In genomic region chr19:31750976-31751676, GRCm38 (mm10) we compare ENCODE assay signal across 11 mouse cellular contexts. TPM values are rescaled to one million over a fixed set of nuclear protein-coding genes. Genes with fewer than 3 reads are reported as not detected.
DNase-seq lines count a peak whose midpoint lies in the region; ATAC-seq and TF ChIP-seq lines count a peak whose summit lies in the region.
"Had no signal": no experiment of that assay in that cellular context is flagged by ENCODE, and none has a peak within 500 bp of the region (broad histone marks: within the 10 kb centered on the region; RNA-seq: fewer than 3 reads in every experiment).

No protein-coding gene starts in this region.

- DNase-seq in heart, adult 2 months = no peak
- no peak for DNase-seq in heart, postnatal 25 days (ENCODE audit: low spot score)
- DNase-seq in Patski (ENCODE audit: low read depth, low spot score) = no peak
- DNase-seq in lung, postnatal 36 days = peak; percentile 64
- DNase-seq in liver, postnatal 0 days = no peak
- no peak for DNase-seq in kidney, postnatal 25 days
- DNase-seq in kidney, adult 18-20 months = no peak
- DNase-seq: cerebellum, postnatal 10 days; kidney, adult 2 months had no signal

- ATAC-seq in Patski = peak; percentile 64
- no peak for ATAC-seq in heart, embryonic 14.5 days (ENCODE audit: insufficient number of reproducible peaks, insufficient read depth, low FRiP score, low read depth)
- no peak for ATAC-seq in liver, postnatal 0 days

- TF ChIP-seq POLR2A in heart, adult 2 months (IDR thresholded peaks at IDR 0.05; ENCODE audit: insufficient read depth, low read depth, low read length) = no peak

- no peak overlapping the region for H3K4me3 ChIP-seq in heart, adult 2 months
- no peak overlapping the region for H3K4me3 ChIP-seq in heart, embryonic 14.5 days (ENCODE audit: control insufficient read depth in 1 of 2, insufficient read depth in 1 of 2, low read depth in 1 of 2, low read length in 2 of 2)
- no peak overlapping the region for H3K4me3 ChIP-seq in liver, postnatal 0 days (ENCODE audit: low read depth, low read length)
- H3K4me3 ChIP-seq: embryonic facial prominence, embryonic 15.5 days had no signal

- no peak for TF ChIP-seq CTCF in heart, adult 2 months (IDR thresholded peaks at IDR 0.05)
- TF ChIP-seq CTCF in Patski (IDR thresholded peaks at IDR 0.05) = no peak
- TF ChIP-seq CTCF in liver, postnatal 0 days (IDR thresholded peaks at IDR 0.05; ENCODE audit: low read depth) = no peak

- H3K27ac ChIP-seq in heart, adult 2 months = peak overlapping the region; percentile 38
- peak overlapping the region; percentile 64 to 71 for H3K27ac ChIP-seq in heart, embryonic 14.5 days (replicated peaks in 1 of 2; ENCODE audit: control insufficient read depth in 1 of 2, insufficient read depth in 1 of 2, low read depth in 2 of 2, low read length in 2 of 2)
- H3K27ac ChIP-seq in liver, postnatal 0 days (ENCODE audit: low read depth) = no peak overlapping the region
- H3K27ac ChIP-seq: embryonic facial prominence, embryonic 15.5 days had no signal

- TF ChIP-seq EP300 in heart, adult 2 months (IDR thresholded peaks at IDR 0.05; ENCODE audit: insufficient read depth, low read depth, low read length) = no peak
- no peak for TF ChIP-seq EP300 in liver, postnatal 0 days (IDR thresholded peaks at IDR 0.05; ENCODE audit: low read depth)

- no peaks in the 10 kb centered on the region for H3K9me3 ChIP-seq in heart, embryonic 14.5 days (ENCODE audit: control insufficient read depth, low read length)
- H3K9me3 ChIP-seq in liver, postnatal 0 days (ENCODE audit: low read length) = no peaks in the 10 kb centered on the region
- H3K9me3 ChIP-seq: embryonic facial prominence, embryonic 15.5 days had no signal

- CTCF ChIA-PET in Patski (lab: Charles Lee) = no interaction called here

- peak overlapping the region; percentile 32 for H3K4me2 ChIP-seq in heart, embryonic 14.5 days (ENCODE audit: low read length)
- H3K4me2 ChIP-seq in liver, postnatal 0 days (ENCODE audit: low read depth, low read length) = no peak overlapping the region
- H3K4me2 ChIP-seq: embryonic facial prominence, embryonic 15.5 days had no signal

- H3K36me3 ChIP-seq in heart, adult 2 months (ENCODE audit: control insufficient read depth, insufficient read depth, low read length) = peaks cover 2% of the 10 kb centered on the region; the same call in 1 of the 2 replicates
- H3K36me3 ChIP-seq in heart, embryonic 14.5 days (ENCODE audit: control insufficient read depth, insufficient read depth, low read length) = no peaks in the 10 kb centered on the region
- H3K36me3 ChIP-seq in liver, postnatal 0 days (replicated peaks; ENCODE audit: insufficient read depth, low read length) = no peaks in the 10 kb centered on the region
- H3K36me3 ChIP-seq: embryonic facial prominence, embryonic 15.5 days had no signal

- WGBS in heart, adult 2 months = 35% methylated on average over 11 of the region's 11 CpGs
- WGBS in heart, embryonic 14.5 days = 29% methylated on average over 11 of the region's 11 CpGs
- whole genome bisulfite sequencing in liver, postnatal 0 days (ENCODE audit: insufficient replicate concordance) = 54% methylated on average over 11 of the region's 11 CpGs

- POLR2A ChIA-PET in Patski (lab: Charles Lee) = no interaction called here

- H3K27me3 ChIP-seq in heart, adult 2 months (ENCODE audit: control insufficient read depth, insufficient read depth, low read length) = no peaks in the 10 kb centered on the region
- H3K27me3 ChIP-seq in Patski = peaks cover 21% of the 10 kb centered on the region
- no peaks in the 10 kb centered on the region for H3K27me3 ChIP-seq in heart, embryonic 14.5 days (ENCODE audit: control insufficient read depth, insufficient read depth, low read length)
- no peaks in the 10 kb centered on the region for H3K27me3 ChIP-seq in liver, postnatal 0 days (ENCODE audit: insufficient read depth, low read length)
- H3K27me3 ChIP-seq: embryonic facial prominence, embryonic 15.5 days had no signal

- in situ Hi-C loops in Patski (cut with MboI; ENCODE audit: low pct_unique_long_range_greater_than_20kb) = loop anchor here (10.0 kb wide), 2 partner anchors 406 to 1086 kb away; no protein-coding TSS in a partner anchor

- H3K79me2 ChIP-seq in heart, adult 2 months (replicated peaks; ENCODE audit: control insufficient read depth, insufficient read depth, low read length) = no peaks in the 10 kb centered on the region

- intact Hi-C loops in heart, adult 2 months (cut with DNase I) = loop anchor here (10.0 kb wide), 3 partner anchors 214 to 1506 kb away; no protein-coding TSS in a partner anchor
- intact Hi-C loops in heart, postnatal 25 days (cut with DNase I) = loop anchor here (10.0 kb wide), 1 partner anchor 1086 kb away; no protein-coding TSS in a partner anchor

- no peak overlapping the region for H3K9ac ChIP-seq in heart, adult 2 months (ENCODE audit: low read depth, low read length)
- H3K9ac ChIP-seq in heart, embryonic 14.5 days (ENCODE audit: low read length) = 0 out of 2 replicates have a peak overlapping the region, but pooled peaks have one; percentile 1
- H3K9ac ChIP-seq in liver, postnatal 0 days (replicated peaks) = no peak overlapping the region
- H3K9ac ChIP-seq: embryonic facial prominence, embryonic 15.5 days had no signal

- peaks cover 5% of the 10 kb centered on the region for H3K4me1 ChIP-seq in heart, adult 2 months (ENCODE audit: control insufficient read depth, insufficient read depth, low read length)
- H3K4me1 ChIP-seq in heart, embryonic 14.5 days (ENCODE audit: control insufficient read depth in 2 of 2, insufficient read depth in 2 of 2, low read length in 2 of 2) = peaks cover 15 to 34% of the 10 kb centered on the region in 2 experiments
- no peaks in the 10 kb centered on the region for H3K4me1 ChIP-seq in liver, postnatal 0 days (ENCODE audit: insufficient read depth)

RNA-seq across cellular contexts. Expression of gene Prkg1, which starts 13.7 kb away (rescaled TPM):
- 10 to 100 TPM; 11.0 to 13.6 TPM for total RNA-seq in heart, adult 2 months (2021)
- 2.2 and 3.4 TPM in 2 replicates for polyA plus RNA-seq in heart, adult 2 months (2012; rRNA removed)
- total RNA-seq in heart, postnatal 25 days (2021) = 10 to 100 TPM; 12.2 to 14.8 TPM
- not detected for polyA plus RNA-seq in Patski (2021)
- 8.0 and 9.6 TPM in 2 replicates for polyA plus RNA-seq in heart, embryonic 14.5 days (2014; fragmentation: Nextera tagmentation; extraction: Ambion mirVana)
- 0.69 and 0.74 TPM in 2 replicates for polyA plus RNA-seq in liver, postnatal 0 days (2015; fragmentation: Nextera tagmentation; extraction: Ambion mirVana)
